Mouse (Mus musculus) stomach, postnatal 0 days (tissue): ENCODE measurements around the gene Wfs1. TPM values are rescaled to one million over a fixed set of nuclear protein-coding genes. Genes with fewer than 3 reads are reported as not detected.

ENCODE experiments used
- ATAC-seq: fragments of 200-750 bp; cut with Nextera tagmentation; 2 replicates; pipeline ENCODE4 v1.8.0; 2017; ENCODE audit not compliant: low FRiP score, low TSS enrichment
- DNase-seq: peaks from one replicate; pipeline ENCODE4 v3.0.0-alpha.2; 2016; ENCODE audit warnings: low spot score
- H3K27ac ChIP-seq: fragments of 300-500 bp; sonication (generic); replicated peaks from 2 replicates; pipeline ENCODE4 v1.5.1; 2014; ENCODE audit warnings: mild to moderate bottlenecking, control low read depth
- H3K27me3 ChIP-seq: fragments of 300-500 bp; sonication (generic); 2 replicates; pipeline ENCODE4 v1.6.1; 2014; ENCODE audit warnings: low read length; ENCODE audit not compliant: control insufficient read depth, insufficient read depth
- H3K36me3 ChIP-seq: fragments of 300-500 bp; sonication (generic); 2 replicates; pipeline ENCODE4 v1.6.1; 2014; ENCODE audit warnings: low read length, mixed read lengths; ENCODE audit not compliant: control insufficient read depth, insufficient read depth
- H3K4me1 ChIP-seq: fragments of 300-500 bp; sonication (generic); replicated peaks from 2 replicates; pipeline ENCODE4 v1.6.1; 2014; ENCODE audit warnings: antibody characterized with exemption; ENCODE audit not compliant: control insufficient read depth, insufficient read depth
- H3K4me2 ChIP-seq: fragments of 300-500 bp; sonication (generic); replicated peaks from 2 replicates; pipeline ENCODE4 v1.6.1; 2014; ENCODE audit warnings: low read depth, mild to moderate bottlenecking, control low read depth, moderate library complexity
- H3K4me3 ChIP-seq: fragments of 300-500 bp; sonication (generic); 2 replicates; pipeline ENCODE4 v1.5.1; 2014; ENCODE audit warnings: low read depth, low read length, control low read depth
- H3K9ac ChIP-seq: fragments of 300-500 bp; sonication (generic); 2 replicates; pipeline ENCODE4 v1.6.1; 2014; ENCODE audit warnings: mild to moderate bottlenecking, low read length, control low read depth, mixed read lengths
- H3K9me3 ChIP-seq: fragments of 300-500 bp; sonication (generic); 2 replicates; pipeline ENCODE4 v1.6.1; 2016; ENCODE audit warnings: low read length; ENCODE audit not compliant: control insufficient read depth
- CTCF ChIP-seq: IDR thresholded peaks from 2 replicates; pipeline ENCODE4 v1.5.1; 2016; ENCODE audit warnings: antibody characterized with exemption, low read depth, mild to moderate bottlenecking, moderate library complexity
- EP300 ChIP-seq: optimal IDR thresholded peaks from 2 replicates; pipeline ENCODE3; 2016; ENCODE audit warnings: antibody characterized with exemption
- WGBS: fragments of 180-500 bp; shearing (Covaris S2); extraction: QIAGEN DNeasy Blood & Tissue Kit; methylation state at CpG from one replicate; pipeline ENCODE4 v1.1.7; 2014; 5-methylcytosine and 5-hydroxymethylcytosine counted together
- polyA plus RNA-seq: library from polyadenylated mRNA; unstranded; fragments of >200 nt; fragmentation: Nextera tagmentation; extraction: Ambion mirVana; gene quantifications from 2 replicates; pipeline ENCODE4 v1.2.1, GENCODE M21; 2015

The Wfs1 gene
- polyA plus RNA-seq, 1 experiment from 2014 or later = 7.6 TPM

GRCm38 (mm10) chr5:36923826-36924700 is 64.9 kb downstream of the Wfs1 start:
- Histone ChIP-seq H3K27ac (no peak overlapping the region), H3K27me3 (no peaks in the 10 kb centered on the region), H3K36me3 (no peaks in the 10 kb centered on the region), H3K4me2 (no peak overlapping the region), H3K9ac (no peak overlapping the region), H3K4me1 (no peaks in the 10 kb centered on the region), H3K9me3 (no peaks in the 10 kb centered on the region), H3K4me3 (no peak overlapping the region)
- 31% methylated on average over 11 of the region's 11 CpGs for WGBS
- no peak for ATAC-seq
- no peak for DNase-seq
- TF ChIP-seq CTCF (no peak), EP300 (no peak)

GRCm38 (mm10) chr5:36922811-36923210 is 66.2 kb downstream of the Wfs1 start:
- TF ChIP-seq EP300 (no peak), CTCF (no peak)

GRCm38 (mm10) chr5:36921871-36922270 is 67.1 kb downstream of the Wfs1 start:
- H3K4me3 ChIP-seq = no peak overlapping the region
- H3K9me3 ChIP-seq = no peaks in the 10 kb centered on the region
- no peak overlapping the region for H3K4me2 ChIP-seq
- H3K9ac ChIP-seq = no peak overlapping the region
- H3K36me3 ChIP-seq = no peaks in the 10 kb centered on the region
- no peaks in the 10 kb centered on the region for H3K4me1 ChIP-seq
- DNase-seq = no peak
- TF ChIP-seq EP300 (no peak), CTCF (no peak)
- ATAC-seq = no peak
- H3K27me3 ChIP-seq = no peaks in the 10 kb centered on the region
- no peak overlapping the region for H3K27ac ChIP-seq
- WGBS = 80% methylated on average over 1 of the region's 1 CpGs

More at GRCm38 (mm10) chr5:36922811-36923210, 66.2 kb downstream of the Wfs1 start:
- Histone ChIP-seq H3K36me3 (no peaks in the 10 kb centered on the region), H3K9ac (no peak overlapping the region), H3K4me3 (no peak overlapping the region), H3K4me2 (no peak overlapping the region), H3K27ac (no peak overlapping the region), H3K4me1 (no peaks in the 10 kb centered on the region), H3K27me3 (no peaks in the 10 kb centered on the region), H3K9me3 (no peaks in the 10 kb centered on the region)
- 66% methylated on average over 10 of the region's 10 CpGs for WGBS
- DNase-seq (no peak), ATAC-seq (no peak)

GRCm38 (mm10) chr5:36920072-36920471 is 68.9 kb downstream of the Wfs1 start:
- Histone ChIP-seq H3K9me3 (no peaks in the 10 kb centered on the region), H3K27ac (no peak overlapping the region), H3K36me3 (no peaks in the 10 kb centered on the region), H3K4me2 (no peak overlapping the region), H3K4me1 (no peaks in the 10 kb centered on the region), H3K9ac (no peak overlapping the region), H3K4me3 (no peak overlapping the region), H3K27me3 (no peaks in the 10 kb centered on the region)
- WGBS = 46% methylated on average over 1 of the region's 1 CpGs
- ATAC-seq = no peak
- no peak for DNase-seq
- TF ChIP-seq EP300 (no peak), CTCF (peak; percentile 71)

- H3K9me3 ChIP-seq = no peaks in the 10 kb centered on the region
- H3K27ac ChIP-seq = no peak overlapping the region
- no peaks in the 10 kb centered on the region for H3K36me3 ChIP-seq
- no peak for TF ChIP-seq CTCF
- no peak for TF ChIP-seq EP300
- H3K4me2 ChIP-seq = no peak overlapping the region
- no peaks in the 10 kb centered on the region for H3K27me3 ChIP-seq
- WGBS = 82% methylated on average over 7 of the region's 7 CpGs
- H3K4me3 ChIP-seq = no peak overlapping the region
- ATAC-seq (no peak), DNase-seq (no peak)
- H3K9ac ChIP-seq = no peak overlapping the region
- H3K4me1 ChIP-seq = no peaks in the 10 kb centered on the region
Measured at GRCm38 (mm10) chr5:36918016-36918415, 71.0 kb downstream of the Wfs1 start.

- ATAC-seq = no peak
- Histone ChIP-seq H3K4me3 (no peak overlapping the region), H3K9me3 (no peaks in the 10 kb centered on the region), H3K27ac (no peak overlapping the region), H3K36me3 (no peaks in the 10 kb centered on the region), H3K9ac (no peak overlapping the region), H3K4me1 (no peaks in the 10 kb centered on the region), H3K4me2 (no peak overlapping the region), H3K27me3 (no peaks in the 10 kb centered on the region)
- WGBS = 75% methylated on average over 4 of the region's 4 CpGs
- no peak for DNase-seq
- no peak for TF ChIP-seq CTCF
- no peak for TF ChIP-seq EP300
Measured at GRCm38 (mm10) chr5:36917245-36917644, 71.8 kb downstream of the Wfs1 start.
